9 mouse cellular contexts compared by ENCODE assay signal in the genomic region with DNA sequence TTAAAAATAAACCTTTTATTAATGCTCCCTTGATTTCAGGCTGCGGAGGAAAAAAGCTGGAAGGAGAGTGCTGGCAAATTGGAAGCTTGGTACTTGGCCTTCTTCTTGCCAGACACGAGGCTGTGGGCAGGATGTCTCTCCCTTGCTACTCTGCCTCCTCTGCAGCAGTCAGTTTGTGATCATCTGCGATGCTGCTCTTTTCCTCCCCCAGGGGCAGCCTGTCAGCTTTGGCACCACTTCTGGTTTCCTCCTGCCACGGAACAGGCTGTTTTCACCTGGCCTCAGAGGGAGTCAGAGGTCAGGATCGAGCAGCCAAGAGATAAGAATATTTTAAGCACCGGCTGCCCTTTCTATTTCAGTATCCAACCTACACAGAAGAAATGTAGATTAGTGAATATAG. TPM values are rescaled to one million over a fixed set of nuclear protein-coding genes. Genes with fewer than 3 reads are reported as not detected.
DNase-seq lines count a peak whose midpoint lies in the region; ATAC-seq and TF ChIP-seq lines count a peak whose summit lies in the region.
"Had no signal": no experiment of that assay in that cellular context is flagged by ENCODE, and none has a peak within 500 bp of the region (broad histone marks: within the 10 kb centered on the region; RNA-seq: fewer than 3 reads in every experiment).

No protein-coding gene starts in this region.

- H3K27ac ChIP-seq in hindbrain, postnatal 0 days = no peak overlapping the region
- H3K27ac ChIP-seq in hindbrain, embryonic 11.5 days (ENCODE audit: low read depth, low read length) = no peak overlapping the region
- H3K27ac ChIP-seq in cerebellum, adult 2 months (ENCODE audit: insufficient read depth, low read length) = no peak overlapping the region
- no peak overlapping the region for H3K27ac ChIP-seq in liver, embryonic 11.5 days (ENCODE audit: low read depth, low read length)
- no peak overlapping the region for H3K27ac ChIP-seq in forebrain, embryonic 11.5 days (ENCODE audit: low read depth, low read length)
- H3K27ac ChIP-seq: hindbrain, embryonic 15.5 days had no signal

- no peak overlapping the region for H3K4me3 ChIP-seq in hindbrain, postnatal 0 days (ENCODE audit: low read length)
- no peak overlapping the region for H3K4me3 ChIP-seq in hindbrain, embryonic 11.5 days (ENCODE audit: low read depth, low read length)
- H3K4me3 ChIP-seq in cerebellum, adult 2 months (replicated peaks; ENCODE audit: insufficient read depth, low read depth, low read length) = no peak overlapping the region
- H3K4me3 ChIP-seq in liver, embryonic 11.5 days (ENCODE audit: low read depth, low read length) = no peak overlapping the region
- no peak overlapping the region for H3K4me3 ChIP-seq in forebrain, embryonic 11.5 days (ENCODE audit: low read depth, low read length)
- H3K4me3 ChIP-seq: hindbrain, embryonic 15.5 days had no signal

- 25% methylated on average over 6 of the region's 6 CpGs for WGBS in hindbrain, postnatal 0 days
- WGBS in hindbrain, embryonic 11.5 days = 33% methylated on average over 6 of the region's 6 CpGs
- WGBS in cerebellum, adult 2 months = 6% methylated on average over 6 of the region's 6 CpGs
- 13% methylated on average over 6 of the region's 6 CpGs for WGBS in liver, embryonic 11.5 days
- WGBS in forebrain, embryonic 11.5 days = 31% methylated on average over 6 of the region's 6 CpGs

- H3K4me2 ChIP-seq in hindbrain, postnatal 0 days (ENCODE audit: low read depth, low read length) = no peak overlapping the region
- H3K4me2 ChIP-seq in hindbrain, embryonic 11.5 days (replicated peaks; ENCODE audit: low read depth, low read length) = no peak overlapping the region
- H3K4me2 ChIP-seq in liver, embryonic 11.5 days = peak overlapping the region; percentile 20; the same call in 1 of the 2 replicates
- no peak overlapping the region for H3K4me2 ChIP-seq in forebrain, embryonic 11.5 days (ENCODE audit: low read depth, low read length, severe bottlenecking)
- H3K4me2 ChIP-seq: hindbrain, embryonic 15.5 days had no signal

- no peak overlapping the region for H3K9ac ChIP-seq in hindbrain, postnatal 0 days (replicated peaks; ENCODE audit: low read length)
- H3K9ac ChIP-seq in hindbrain, embryonic 11.5 days (ENCODE audit: low read depth, low read length) = no peak overlapping the region
- H3K9ac ChIP-seq in liver, embryonic 11.5 days (ENCODE audit: low read depth, low read length) = no peak overlapping the region
- H3K9ac ChIP-seq in forebrain, embryonic 11.5 days (ENCODE audit: low read length) = no peak overlapping the region
- H3K9ac ChIP-seq: hindbrain, embryonic 15.5 days had no signal

- H3K9me3 ChIP-seq in hindbrain, postnatal 0 days (ENCODE audit: low read length) = no peaks in the 10 kb centered on the region
- H3K9me3 ChIP-seq in hindbrain, embryonic 11.5 days (ENCODE audit: control insufficient read depth, low read length) = no peaks in the 10 kb centered on the region
- H3K9me3 ChIP-seq in liver, embryonic 11.5 days (ENCODE audit: control insufficient read depth, low read length) = no peaks in the 10 kb centered on the region
- H3K9me3 ChIP-seq in forebrain, embryonic 11.5 days (ENCODE audit: control insufficient read depth, low read length) = no peaks in the 10 kb centered on the region
- H3K9me3 ChIP-seq: hindbrain, embryonic 15.5 days had no signal

- H3K36me3 ChIP-seq in hindbrain, postnatal 0 days (ENCODE audit: insufficient read depth, low read length) = no peaks in the 10 kb centered on the region
- no peaks in the 10 kb centered on the region for H3K36me3 ChIP-seq in hindbrain, embryonic 11.5 days (ENCODE audit: control insufficient read depth, insufficient read depth, low read length)
- no peaks in the 10 kb centered on the region for H3K36me3 ChIP-seq in liver, embryonic 11.5 days (ENCODE audit: control insufficient read depth, insufficient read depth, low read length)
- no peaks in the 10 kb centered on the region for H3K36me3 ChIP-seq in forebrain, embryonic 11.5 days (ENCODE audit: control insufficient read depth, insufficient read depth, low read length)
- H3K36me3 ChIP-seq: hindbrain, embryonic 15.5 days had no signal

- DNase-seq in hindbrain, postnatal 0 days (ENCODE audit: low spot score) = peak; percentile 21
- no peak for DNase-seq in hindbrain, embryonic 11.5 days (ENCODE audit: low spot score)
- peak; percentile 48 to 69 for DNase-seq in cerebellum, adult 2 months
- DNase-seq in heart, adult 8-10 months (ENCODE audit: low spot score) = peak; percentile 78
- no peak for DNase-seq in liver, embryonic 11.5 days (ENCODE audit: low spot score)
- no peak for DNase-seq in spleen, adult 18-20 months
- DNase-seq in ovary, postnatal 36 days (ENCODE audit: low spot score) = no peak
- DNase-seq in forebrain, embryonic 11.5 days (ENCODE audit: low spot score) = no peak

- H3K27me3 ChIP-seq in hindbrain, postnatal 0 days (ENCODE audit: insufficient read depth, low read length) = no peaks in the 10 kb centered on the region
- no peaks in the 10 kb centered on the region for H3K27me3 ChIP-seq in hindbrain, embryonic 11.5 days (ENCODE audit: control insufficient read depth, insufficient read depth, low read length)
- H3K27me3 ChIP-seq in cerebellum, adult 2 months (ENCODE audit: control insufficient read depth, insufficient read depth, low read length) = no peaks in the 10 kb centered on the region
- no peaks in the 10 kb centered on the region for H3K27me3 ChIP-seq in liver, embryonic 11.5 days (replicated peaks; ENCODE audit: control insufficient read depth, insufficient read depth, low read length)
- H3K27me3 ChIP-seq in forebrain, embryonic 11.5 days (ENCODE audit: control insufficient read depth, insufficient read depth, low read length) = no peaks in the 10 kb centered on the region
- H3K27me3 ChIP-seq: hindbrain, embryonic 15.5 days had no signal

- no peak for ATAC-seq in hindbrain, postnatal 0 days
- ATAC-seq in hindbrain, embryonic 11.5 days (ENCODE audit: low FRiP score) = no peak
- peak; percentile 64 for ATAC-seq in liver, embryonic 11.5 days (replicated peaks; ENCODE audit: low FRiP score)
- no peak for ATAC-seq in forebrain, embryonic 11.5 days (replicated peaks; ENCODE audit: low FRiP score)

- H3K4me1 ChIP-seq in hindbrain, postnatal 0 days (ENCODE audit: insufficient read depth, low read length) = no peaks in the 10 kb centered on the region
- no peaks in the 10 kb centered on the region for H3K4me1 ChIP-seq in hindbrain, embryonic 11.5 days (replicated peaks; ENCODE audit: control insufficient read depth, insufficient read depth, low read length)
- H3K4me1 ChIP-seq in cerebellum, adult 2 months (ENCODE audit: control insufficient read depth, insufficient read depth, low read length) = no peaks in the 10 kb centered on the region; the same call in 1 of the 2 replicates
- peaks cover 4% of the 10 kb centered on the region for H3K4me1 ChIP-seq in liver, embryonic 11.5 days (replicated peaks; ENCODE audit: control insufficient read depth, insufficient read depth, low read length)
- no peaks in the 10 kb centered on the region for H3K4me1 ChIP-seq in forebrain, embryonic 11.5 days (replicated peaks; ENCODE audit: control insufficient read depth, insufficient read depth, low read length)

- TF ChIP-seq POLR2A in cerebellum, adult 2 months (IDR thresholded peaks at IDR 0.05; ENCODE audit: borderline replicate concordance, insufficient read depth, low read length) = no peak

- no peak for TF ChIP-seq CTCF in hindbrain, postnatal 0 days (IDR thresholded peaks at IDR 0.05; ENCODE audit: low read depth)
- TF ChIP-seq CTCF in cerebellum, adult 2 months (IDR thresholded peaks at IDR 0.05; ENCODE audit: borderline replicate concordance, insufficient read depth, low read depth, low read length) = 0 out of 2 replicates have a peak, but pooled peaks have one; percentile 2

RNA-seq across cellular contexts. Expression of a gene that starts 25.2 kb away (rescaled TPM):
- total RNA-seq in hindbrain, postnatal 0 days (2014; rRNA removed) = 152 and 157 TPM in 2 replicates
- 25.5 and 26.1 TPM in 2 replicates for polyA plus RNA-seq in hindbrain, postnatal 0 days (2015; fragmentation: Nextera tagmentation; extraction: Ambion mirVana)
- 5.3 and 7.1 TPM in 2 replicates for polyA plus RNA-seq in hindbrain, embryonic 11.5 days (2014; fragmentation: Nextera tagmentation; extraction: Ambion mirVana)
- polyA plus RNA-seq in cerebellum, adult 2 months (2012; rRNA removed) = 20.2 and 21.6 TPM in 2 replicates
- total RNA-seq in heart, adult 8-10 months (2022) = 100 to 1,000 TPM in 1 of 4 experiments, 10 to 100 TPM in 3; 92.5 to 103 (median 96.8) TPM
- polyA plus RNA-seq in liver, embryonic 11.5 days (2014; fragmentation: Nextera tagmentation; extraction: Ambion mirVana) = 4.0 and 4.4 TPM in 2 replicates
- 4.8 and 5.1 TPM in 2 replicates for polyA plus RNA-seq in forebrain, embryonic 11.5 days (2014; fragmentation: Nextera tagmentation; extraction: Ambion mirVana)

Comparison
In these comparisons a context has a peak if more than half of its experiments do, and no peak if none do; other contexts are left out.
1. DNase-seq: peak in hindbrain, postnatal 0 days (single experiment), cerebellum, adult 2 months (2 of 2) and heart, adult 8-10 months (single experiment); none in hindbrain, embryonic 11.5 days (single experiment), liver, embryonic 11.5 days (single experiment), spleen, adult 18-20 months (0 of 2), ovary, postnatal 36 days (single experiment) and forebrain, embryonic 11.5 days (single experiment).